Mouse (Mus musculus): ENCODE results near the gene Nos3. TPM values are rescaled to one million over a fixed set of nuclear protein-coding genes. Genes with fewer than 3 reads are reported as not detected.

The Nos3 gene
- 1.1 and 1.3 TPM in 2 replicates for polyA plus RNA-seq (2012; rRNA removed)

DNA sequence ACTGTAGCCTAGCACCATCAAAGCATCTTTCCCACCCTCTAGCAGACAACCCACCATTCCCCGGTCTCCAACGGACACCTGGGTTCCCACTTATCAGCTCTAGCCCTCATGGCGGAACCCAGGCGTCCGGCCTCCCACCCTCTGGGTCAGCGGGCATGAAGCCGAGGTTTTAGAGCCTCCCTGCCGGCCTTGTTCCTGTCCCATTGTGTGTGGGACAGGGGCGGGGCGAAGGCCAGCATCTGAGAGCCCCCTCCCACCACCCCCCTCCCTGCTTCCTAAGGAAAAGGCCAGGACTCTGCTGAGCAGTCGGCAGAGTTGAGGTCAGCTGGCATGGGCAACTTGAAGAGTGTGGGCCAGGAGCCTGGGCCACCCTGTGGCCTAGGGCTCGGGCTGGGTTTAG lies at the start of gene Nos3:
Gene Nos3 (plus strand): TSS at position 303 of the 400 bp plus-strand sequence.

DNA sequence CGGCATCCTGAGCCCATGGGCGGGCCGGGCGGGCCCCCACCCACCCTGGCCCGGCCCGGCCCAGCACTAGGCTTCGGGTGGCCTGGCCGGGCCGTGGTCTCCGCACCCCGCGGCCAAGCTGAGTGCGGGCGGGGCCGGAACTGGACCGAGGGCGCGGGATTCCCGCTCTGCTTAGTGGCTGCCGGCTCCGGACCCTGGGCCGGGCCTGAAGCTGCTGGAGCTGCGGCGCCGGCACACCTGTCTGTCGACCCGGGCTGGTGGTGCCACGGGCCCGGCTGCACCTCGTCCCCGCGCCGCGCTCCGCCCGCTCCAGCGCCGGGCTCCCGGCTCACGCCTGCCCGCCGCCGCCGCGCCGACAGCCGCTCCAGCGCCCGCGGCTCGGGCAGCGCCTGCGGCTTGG lies 13.3 kb upstream of the Nos3 start, which contains the start of gene Kcnh2:
Gene Kcnh2 (minus strand): TSS at position 327 of the 400 bp plus-strand sequence.

DNA sequence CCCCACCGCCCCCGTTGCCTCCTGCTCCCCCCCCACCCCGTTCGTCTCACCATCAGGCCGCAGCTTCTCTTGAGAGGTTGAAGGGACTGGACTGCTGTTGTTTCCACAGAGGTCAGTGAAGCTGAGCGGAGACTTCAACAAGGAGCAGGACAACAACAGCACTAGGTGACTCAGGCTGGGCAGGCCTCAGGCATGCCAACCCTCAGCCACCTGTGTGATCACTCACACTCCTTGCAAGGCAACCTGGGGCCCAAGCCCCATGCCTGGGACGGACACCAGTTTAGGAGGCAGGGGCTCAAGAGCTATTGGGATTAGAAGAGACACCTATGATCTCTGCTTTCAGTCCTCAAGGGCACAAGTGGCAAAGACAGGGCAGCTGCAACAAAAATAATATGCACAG lies 27.3 kb downstream of the Nos3 start, which contains the start of gene Atg9b:
Gene Atg9b (minus strand): TSS at position 280 of the 400 bp plus-strand sequence.

DNA sequence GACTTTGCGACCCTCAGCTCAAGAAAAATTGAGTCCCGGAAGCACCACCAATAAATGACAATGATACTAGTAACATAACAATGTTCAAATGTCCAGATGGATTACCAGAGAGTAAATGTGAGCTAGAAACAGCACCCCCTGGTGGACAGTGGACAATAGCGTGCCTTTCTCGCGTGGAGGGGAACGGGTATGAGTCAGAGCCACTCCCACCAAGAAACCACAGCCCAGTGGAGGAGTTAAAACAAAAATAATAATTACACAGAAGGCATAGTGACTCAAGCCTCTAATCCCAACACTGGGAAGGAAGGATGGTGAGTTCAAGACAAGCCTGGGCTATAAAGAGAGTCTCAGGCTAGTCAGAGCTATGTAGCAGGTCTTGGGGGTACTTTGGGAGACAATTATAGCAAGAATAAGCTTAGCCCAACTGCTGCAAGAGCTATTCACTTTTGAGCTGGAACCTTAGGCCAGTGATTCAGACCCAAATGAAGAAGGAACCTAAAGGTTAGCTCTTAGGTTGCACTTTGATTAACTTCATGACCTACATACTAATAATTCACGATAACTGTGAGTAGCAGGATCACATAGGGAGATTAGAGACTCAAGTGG lies 28.9 kb downstream of the Nos3 start, which contains the start of gene Abcb8:
Gene Abcb8 (plus strand): TSS at position 272 of the 606 bp plus-strand sequence.

GRCm38 (mm10) chr5:24413042-24413693 lies 48.6 kb downstream of the Nos3 start, which contains the start of gene Asic3:
Asic3 (plus strand) TSS chr5:24413392.

DNA sequence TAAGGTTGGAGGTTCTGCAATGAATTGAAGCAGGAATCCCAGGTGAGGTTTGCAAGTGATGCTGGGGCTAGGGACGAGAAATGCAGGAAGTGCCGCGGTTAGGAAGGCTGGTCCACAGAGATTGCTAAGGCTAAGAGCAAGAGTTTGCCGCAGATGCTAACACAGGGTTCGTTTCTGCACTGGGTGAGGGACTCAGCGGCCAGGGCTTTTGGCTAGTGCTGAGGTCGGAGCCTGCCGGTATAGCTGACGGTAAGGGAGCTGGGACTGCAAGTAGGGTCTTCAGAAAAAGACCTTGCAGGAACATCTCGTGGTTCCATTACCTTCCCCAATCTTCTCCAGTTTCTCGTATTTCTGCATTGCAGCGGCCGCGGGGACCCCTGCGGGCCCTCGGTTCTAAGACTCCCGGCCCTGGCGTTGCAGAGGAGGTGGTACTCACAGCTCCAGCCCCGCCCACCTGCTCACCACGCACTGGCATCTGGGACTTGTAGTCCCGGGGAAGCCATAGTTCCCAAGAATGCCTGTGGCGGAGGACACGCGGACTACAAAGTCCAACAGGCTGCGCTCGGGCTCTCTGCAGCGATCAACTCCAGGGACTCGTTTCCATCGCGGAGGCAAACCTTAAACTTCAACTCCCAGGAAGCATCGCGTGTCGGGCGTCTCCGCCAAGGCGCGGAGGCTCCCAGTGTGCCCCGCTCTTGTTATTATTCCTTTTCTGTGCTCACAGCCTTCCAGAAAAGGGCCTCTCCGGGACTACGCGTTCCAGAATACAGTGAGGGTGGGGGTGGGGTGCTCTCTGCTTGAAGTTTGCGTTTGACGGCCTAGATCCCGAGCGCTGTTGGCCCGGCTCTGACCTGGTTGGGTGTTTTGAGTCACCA lies 58.8 kb downstream of the Nos3 start, which contains the start of the genes Cdk5 and Slc4a2:
Gene Cdk5 (minus strand): TSS at position 402 of the 875 bp plus-strand sequence.
Gene Slc4a2 (plus strand): TSS at position 709 of the 875 bp plus-strand sequence.

Other genes starting within 250 kb of the Nos3 start
- gene Nupl2, start 199.8 kb upstream of the Nos3 start, polyA plus RNA-seq (2012; rRNA removed) = 3.4 and 3.8 TPM in 2 replicates
- gene Kcnh2, start 13.2 kb upstream of the Nos3 start, polyA plus RNA-seq (2012; rRNA removed) = 0.47 and 0.57 TPM in 2 replicates
- 0.52 and 0.53 TPM in 2 replicates for gene Atg9b, start 27.3 kb downstream of the Nos3 start, polyA plus RNA-seq (2012; rRNA removed)
- 15.1 and 17.0 TPM in 2 replicates for gene Abcb8, start 28.9 kb downstream of the Nos3 start, polyA plus RNA-seq (2012; rRNA removed)
- 0.03 and 0.05 TPM in 2 replicates for gene Asic3, start 48.6 kb downstream of the Nos3 start, polyA plus RNA-seq (2012; rRNA removed)
- gene Cdk5, start 58.7 kb downstream of the Nos3 start, polyA plus RNA-seq (2012; rRNA removed) = 9.4 TPM in 2 replicates
- gene Slc4a2, start 59.0 kb downstream of the Nos3 start, polyA plus RNA-seq (2012; rRNA removed) = 9.3 and 13.0 TPM in 2 replicates
- gene Fastk, start 80.5 kb downstream of the Nos3 start, polyA plus RNA-seq (2012; rRNA removed) = 52.7 and 57.8 TPM in 2 replicates
- gene Tmub1, start 83.0 kb downstream of the Nos3 start, polyA plus RNA-seq (2012; rRNA removed) = 4.3 and 4.9 TPM in 2 replicates
- gene Agap3, start 87.4 kb downstream of the Nos3 start, polyA plus RNA-seq (2012; rRNA removed) = 15.9 and 17.7 TPM in 2 replicates
- gene Gbx1, start 162.4 kb downstream of the Nos3 start, polyA plus RNA-seq (2012; rRNA removed) = not detected in 2 replicates
- 0.08 and 0.09 TPM in 2 replicates for gene Asb10, start 176.2 kb downstream of the Nos3 start, polyA plus RNA-seq (2012; rRNA removed)
- 0.02 TPM in 1 of 2 replicates, not detected in the other for gene 4931409K22Rik, start 192.0 kb downstream of the Nos3 start, polyA plus RNA-seq (2012; rRNA removed)
- gene Abcf2, start 212.7 kb downstream of the Nos3 start, polyA plus RNA-seq (2012; rRNA removed) = 31.4 and 35.9 TPM in 2 replicates
- gene Chpf2, start 221.9 kb downstream of the Nos3 start, polyA plus RNA-seq (2012; rRNA removed) = 4.7 and 5.8 TPM in 2 replicates